Mouse (Mus musculus): ENCODE data around the gene Lrmda. TPM values are rescaled to one million over a fixed set of nuclear protein-coding genes. Genes with fewer than 3 reads are reported as not detected.

Lrmda gene
- polyA plus RNA-seq, 1 experiment from 2014 or later, result 0.53 TPM

DNA sequence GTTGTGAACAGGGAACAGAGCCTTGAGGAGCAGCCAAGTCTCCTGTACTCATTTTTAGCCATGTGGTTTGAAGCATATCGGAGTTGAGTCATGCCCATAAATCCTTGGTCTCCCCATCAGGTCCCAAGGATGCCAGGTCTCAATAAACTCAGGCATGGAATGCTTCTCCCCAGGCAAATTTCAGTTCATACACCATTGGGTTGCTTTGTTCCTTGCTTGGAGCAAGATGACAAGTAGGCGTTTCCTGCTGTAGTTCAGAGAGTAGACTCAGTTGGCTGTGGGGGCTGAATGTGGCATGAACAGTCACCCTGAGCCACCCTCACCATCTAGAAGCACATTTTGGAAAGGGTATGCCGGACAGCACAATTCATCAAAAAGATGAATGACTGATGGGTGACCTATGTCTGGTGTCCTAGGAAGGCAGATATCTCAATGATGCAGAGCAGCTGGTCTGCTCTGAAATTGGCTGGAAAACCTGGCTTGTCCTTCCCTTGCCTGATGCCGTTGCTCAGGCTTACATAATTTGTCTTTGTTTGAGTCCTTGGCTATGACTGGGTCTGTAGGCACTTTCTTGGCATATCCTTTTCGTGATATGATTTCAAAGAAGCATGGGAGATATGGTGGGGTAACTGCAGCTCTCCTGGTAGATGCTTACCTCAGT lies 425.8 kb downstream of the Lrmda start:
- Histone ChIP-seq H3K9ac (ENCODE audit: low read depth, low read length) (no peak overlapping the region), H3K27ac (ENCODE audit: low read depth, low read length) (no peak overlapping the region), H3K36me3 (ENCODE audit: control insufficient read depth, insufficient read depth, low read length) (no peaks in the 10 kb centered on the region), H3K27me3 (ENCODE audit: control insufficient read depth, insufficient read depth, low read length) (no peaks in the 10 kb centered on the region), H3K4me1 (ENCODE audit: control insufficient read depth, insufficient read depth, low read length) (0 out of 2 replicates have a peak, but pooled peaks cover 12% of the 10 kb centered on the region), H3K4me2 (replicated peaks; ENCODE audit: low read depth, low read length) (no peak overlapping the region), H3K4me3 (ENCODE audit: low read length) (no peak overlapping the region), H3K9me3 (ENCODE audit: control insufficient read depth, low read length) (no peaks in the 10 kb centered on the region)
- no peak for ATAC-seq (ENCODE audit: low FRiP score, low TSS enrichment)
- 49% methylated on average over 5 of the region's 5 CpGs for WGBS

DNA sequence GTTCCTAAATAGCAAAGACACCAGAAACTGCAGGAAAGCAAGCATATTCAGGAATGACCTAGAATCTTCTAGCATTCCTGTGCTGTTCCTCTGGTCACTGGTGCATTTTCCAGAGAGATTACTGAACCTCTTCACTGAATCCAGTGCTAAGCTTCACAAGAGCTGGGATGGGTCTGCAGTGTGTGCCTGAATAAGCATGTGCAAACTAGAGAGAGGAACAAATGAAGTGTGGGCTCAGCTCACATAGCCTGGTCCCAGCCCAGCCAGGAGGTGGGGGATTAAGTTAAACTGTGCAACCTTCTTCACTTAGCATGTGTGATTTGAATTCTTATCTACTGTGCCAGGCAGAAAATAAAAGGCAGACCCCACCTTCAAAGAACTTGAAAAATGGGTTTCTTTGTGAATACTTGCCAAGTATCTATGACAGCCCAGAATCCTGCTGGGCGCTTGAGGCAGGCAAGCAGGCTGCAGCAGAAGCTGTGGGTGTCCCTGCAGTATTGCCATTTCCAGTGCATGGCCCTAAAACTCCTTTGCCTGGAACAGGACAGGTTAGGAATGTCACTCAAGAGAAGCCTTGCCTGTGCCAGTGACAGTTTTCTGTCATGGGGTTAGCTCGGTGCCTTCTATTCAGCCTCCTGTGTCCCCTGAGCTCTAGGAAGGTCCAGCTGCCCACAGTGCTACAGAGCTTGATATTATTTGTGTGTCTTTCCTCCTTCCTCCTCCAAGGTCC lies 426.5 kb downstream of the Lrmda start:
- Histone ChIP-seq H3K36me3 (ENCODE audit: control insufficient read depth, insufficient read depth, low read length) (no peaks in the 10 kb centered on the region), H3K27ac (ENCODE audit: low read depth, low read length) (no peak overlapping the region), H3K9me3 (ENCODE audit: control insufficient read depth, low read length) (no peaks in the 10 kb centered on the region), H3K27me3 (ENCODE audit: control insufficient read depth, insufficient read depth, low read length) (no peaks in the 10 kb centered on the region), H3K4me3 (ENCODE audit: low read length) (no peak overlapping the region), H3K9ac (ENCODE audit: low read depth, low read length) (no peak overlapping the region), H3K4me2 (replicated peaks; ENCODE audit: low read depth, low read length) (no peak overlapping the region), H3K4me1 (ENCODE audit: control insufficient read depth, insufficient read depth, low read length) (0 out of 2 replicates have a peak, but pooled peaks cover 6% of the 10 kb centered on the region)
- no peak for ATAC-seq (ENCODE audit: low FRiP score, low TSS enrichment)
- WGBS, result 84% methylated on average over 2 of the region's 2 CpGs

DNA sequence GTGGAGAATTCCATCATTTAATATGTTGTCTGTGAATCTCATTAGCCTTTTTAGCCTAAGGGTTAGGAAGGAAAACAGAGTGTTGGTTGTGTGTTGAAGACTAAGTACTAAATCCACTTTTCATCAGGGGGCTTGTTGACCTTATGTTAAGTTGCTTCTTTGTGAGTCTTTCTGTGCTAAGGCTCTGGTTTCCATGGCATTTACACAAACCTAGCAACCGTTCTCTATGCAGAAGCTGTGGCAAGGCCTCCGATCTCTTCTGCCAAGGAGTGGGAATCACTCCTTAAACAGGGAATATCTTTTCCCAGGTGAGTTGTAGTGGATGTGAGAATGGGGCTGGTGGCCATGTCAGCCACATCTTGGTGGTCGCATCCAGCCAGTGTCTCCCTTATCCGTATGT lies 432.1 kb downstream of the Lrmda start:
- Histone ChIP-seq H3K9ac (ENCODE audit: low read depth, low read length) (no peak overlapping the region), H3K4me2 (replicated peaks; ENCODE audit: low read depth, low read length) (no peak overlapping the region), H3K27ac (ENCODE audit: low read depth, low read length) (no peak overlapping the region), H3K36me3 (ENCODE audit: control insufficient read depth, insufficient read depth, low read length) (no peaks in the 10 kb centered on the region), H3K4me1 (ENCODE audit: control insufficient read depth, insufficient read depth, low read length) (no peaks in the 10 kb centered on the region), H3K27me3 (ENCODE audit: control insufficient read depth, insufficient read depth, low read length) (no peaks in the 10 kb centered on the region), H3K9me3 (ENCODE audit: control insufficient read depth, low read length) (no peaks in the 10 kb centered on the region), H3K4me3 (ENCODE audit: low read length) (no peak overlapping the region)
- 94% methylated on average over 4 of the region's 4 CpGs for WGBS
- ATAC-seq (ENCODE audit: low FRiP score, low TSS enrichment), result no peak

DNA sequence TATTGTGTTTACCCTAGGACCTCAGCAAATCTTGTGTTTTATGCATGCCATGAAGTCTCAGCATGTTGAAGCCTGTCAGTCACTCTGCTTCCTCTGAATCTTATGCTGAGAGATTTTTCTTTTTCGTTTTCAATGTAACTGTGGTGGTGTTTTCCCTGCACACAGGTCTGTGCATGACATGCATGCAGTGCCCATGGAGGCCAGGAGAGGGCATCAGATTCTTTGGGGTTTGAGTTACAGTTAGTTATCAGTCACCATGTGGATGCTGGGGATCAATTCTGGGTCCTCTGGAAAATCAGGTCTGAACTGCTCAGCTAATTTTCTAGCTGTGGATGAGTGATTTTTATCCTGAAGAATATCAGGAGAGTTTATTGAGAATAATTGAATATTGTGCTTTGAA lies 444.8 kb downstream of the Lrmda start:
- Histone ChIP-seq H3K4me2 (replicated peaks; ENCODE audit: low read depth, low read length) (no peak overlapping the region), H3K4me1 (ENCODE audit: control insufficient read depth, insufficient read depth, low read length) (no peaks in the 10 kb centered on the region), H3K27ac (ENCODE audit: low read depth, low read length) (no peak overlapping the region), H3K9ac (ENCODE audit: low read depth, low read length) (no peak overlapping the region), H3K36me3 (ENCODE audit: control insufficient read depth, insufficient read depth, low read length) (no peaks in the 10 kb centered on the region), H3K4me3 (ENCODE audit: low read length) (no peak overlapping the region), H3K27me3 (ENCODE audit: control insufficient read depth, insufficient read depth, low read length) (no peaks in the 10 kb centered on the region), H3K9me3 (ENCODE audit: control insufficient read depth, low read length) (no peaks in the 10 kb centered on the region)
- 72% methylated on average over 1 of the region's 1 CpGs for WGBS
- no peak for ATAC-seq (ENCODE audit: low FRiP score, low TSS enrichment)

DNA sequence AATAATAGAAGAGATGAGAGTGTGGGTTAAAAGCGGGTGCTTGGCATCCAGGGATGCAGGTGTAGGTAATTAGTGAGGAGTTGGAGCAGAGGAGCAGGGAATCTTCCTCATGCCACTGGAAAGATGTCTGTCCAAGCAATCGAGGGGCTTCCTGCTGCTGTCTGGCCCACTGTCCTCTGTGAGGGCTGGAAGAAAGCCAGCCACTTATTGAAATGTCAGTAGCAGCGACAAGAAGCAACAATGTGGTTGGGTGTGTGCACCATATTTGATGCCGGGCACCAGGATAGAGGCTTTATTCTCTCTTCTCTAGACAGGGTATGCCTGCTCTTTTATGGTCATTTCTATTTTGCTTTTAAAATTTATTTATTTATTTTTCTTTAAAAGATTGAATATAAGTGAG lies 451.5 kb downstream of the Lrmda start:
- Histone ChIP-seq H3K4me1 (ENCODE audit: control insufficient read depth, insufficient read depth, low read length) (no peaks in the 10 kb centered on the region; the same call in 1 of the 2 replicates), H3K27me3 (ENCODE audit: control insufficient read depth, insufficient read depth, low read length) (no peaks in the 10 kb centered on the region; the same call in 1 of the 2 replicates)
- 81% methylated on average over 4 of the region's 4 CpGs for WGBS

DNA sequence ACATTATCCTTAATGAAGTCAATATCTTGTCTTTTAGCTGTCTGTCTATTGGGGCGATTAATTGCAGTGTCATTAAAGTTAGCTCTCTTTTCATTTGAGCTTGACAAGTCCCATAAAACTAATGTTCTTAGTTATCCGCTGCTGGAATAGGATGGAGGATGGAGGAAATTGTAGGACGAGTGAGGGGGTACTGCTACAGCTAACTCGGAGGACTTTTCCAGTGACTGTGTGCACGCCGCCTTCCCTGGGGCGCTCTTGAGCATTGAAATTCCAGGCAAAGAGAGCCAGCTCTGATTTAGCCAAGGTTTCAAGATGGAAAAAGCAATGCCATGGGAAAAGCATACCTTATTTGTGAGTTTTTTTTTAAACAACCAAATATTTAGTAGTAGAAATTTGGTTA lies 453.9 kb downstream of the Lrmda start:
- Histone ChIP-seq H3K9ac (ENCODE audit: low read depth, low read length) (no peak overlapping the region), H3K4me1 (ENCODE audit: control insufficient read depth, insufficient read depth, low read length) (no peaks in the 10 kb centered on the region; the same call in 1 of the 2 replicates), H3K4me3 (ENCODE audit: low read length) (no peak overlapping the region), H3K27me3 (ENCODE audit: control insufficient read depth, insufficient read depth, low read length) (no peaks in the 10 kb centered on the region; the same call in 1 of the 2 replicates), H3K27ac (ENCODE audit: low read depth, low read length) (no peak overlapping the region), H3K4me2 (replicated peaks; ENCODE audit: low read depth, low read length) (no peak overlapping the region), H3K36me3 (ENCODE audit: control insufficient read depth, insufficient read depth, low read length) (no peaks in the 10 kb centered on the region), H3K9me3 (ENCODE audit: control insufficient read depth, low read length) (no peaks in the 10 kb centered on the region)
- ATAC-seq (ENCODE audit: low FRiP score, low TSS enrichment), result peak; percentile 83
- WGBS, result 24% methylated on average over 7 of the region's 7 CpGs

More for the DNA sequence above, 451.5 kb downstream of the Lrmda start:
- Histone ChIP-seq H3K4me3 (ENCODE audit: low read length) (no peak overlapping the region), H3K9me3 (ENCODE audit: control insufficient read depth, low read length) (no peaks in the 10 kb centered on the region), H3K27ac (ENCODE audit: low read depth, low read length) (no peak overlapping the region), H3K36me3 (ENCODE audit: control insufficient read depth, insufficient read depth, low read length) (no peaks in the 10 kb centered on the region), H3K4me2 (replicated peaks; ENCODE audit: low read depth, low read length) (no peak overlapping the region), H3K9ac (ENCODE audit: low read depth, low read length) (no peak overlapping the region)
- ATAC-seq (ENCODE audit: low FRiP score, low TSS enrichment), result no peak

DNA sequence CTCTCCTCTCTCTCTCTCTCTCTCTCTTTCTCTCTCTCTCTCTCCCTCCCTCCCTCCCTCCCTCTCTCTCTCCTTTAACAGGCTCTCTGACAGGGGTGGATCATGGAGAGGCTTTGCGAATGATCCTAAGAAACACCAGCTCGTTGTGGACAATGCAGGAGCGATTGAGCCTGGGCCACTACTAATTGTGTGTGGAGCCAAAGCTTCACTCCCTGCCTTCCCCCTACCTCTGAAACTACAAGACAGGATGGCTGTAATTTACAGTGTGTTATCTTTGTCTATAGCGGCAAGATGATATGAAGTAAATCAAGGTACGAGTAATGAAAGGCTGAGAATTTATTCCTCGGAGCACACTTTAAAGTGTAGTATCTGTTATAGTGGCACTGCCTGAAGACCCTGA lies 454.5 kb downstream of the Lrmda start:
- H3K4me1 ChIP-seq (ENCODE audit: control insufficient read depth, insufficient read depth, low read length), result no peaks in the 10 kb centered on the region; the same call in 1 of the 2 replicates
- no peak overlapping the region for H3K4me2 ChIP-seq (replicated peaks; ENCODE audit: low read depth, low read length)
- 0 out of 2 replicates have a peak, but pooled peaks have one; percentile 52 for ATAC-seq (ENCODE audit: low FRiP score, low TSS enrichment)
- WGBS, result 27% methylated on average over 6 of the region's 6 CpGs
- no peak overlapping the region for H3K4me3 ChIP-seq (ENCODE audit: low read length)
- no peak overlapping the region for H3K27ac ChIP-seq (ENCODE audit: low read depth, low read length)
- H3K27me3 ChIP-seq (ENCODE audit: control insufficient read depth, insufficient read depth, low read length), result no peaks in the 10 kb centered on the region; the same call in 1 of the 2 replicates
- H3K36me3 ChIP-seq (ENCODE audit: control insufficient read depth, insufficient read depth, low read length), result no peaks in the 10 kb centered on the region
- H3K9me3 ChIP-seq (ENCODE audit: control insufficient read depth, low read length), result no peaks in the 10 kb centered on the region
- H3K9ac ChIP-seq (ENCODE audit: low read depth, low read length), result no peak overlapping the region

DNA sequence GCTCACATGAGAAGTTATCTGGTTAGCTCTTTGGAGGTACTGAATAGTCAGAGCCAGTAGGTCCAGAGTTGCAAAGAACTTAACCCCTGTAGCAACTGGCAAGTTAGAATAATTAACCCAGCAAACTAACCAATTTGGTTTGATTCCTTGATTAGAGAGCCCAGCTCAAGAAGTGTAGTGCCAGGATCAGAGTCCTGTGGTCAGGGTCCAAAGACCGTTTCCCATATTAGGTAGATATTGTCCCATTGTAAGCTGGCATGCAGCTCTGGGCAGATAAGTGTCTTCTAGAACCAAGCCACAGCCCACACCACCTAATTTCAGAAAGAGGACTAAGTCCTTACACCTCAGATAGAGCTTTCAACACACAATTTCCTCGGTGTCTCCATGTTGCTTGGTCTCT lies 473.8 kb downstream of the Lrmda start:
- H3K4me1 ChIP-seq (ENCODE audit: control insufficient read depth, insufficient read depth, low read length), result no peaks in the 10 kb centered on the region
- H3K9ac ChIP-seq (ENCODE audit: low read depth, low read length), result no peak overlapping the region
- no peaks in the 10 kb centered on the region for H3K27me3 ChIP-seq (ENCODE audit: control insufficient read depth, insufficient read depth, low read length)
- H3K9me3 ChIP-seq (ENCODE audit: control insufficient read depth, low read length), result no peaks in the 10 kb centered on the region
- 89% methylated on average over 2 of the region's 2 CpGs for WGBS
- no peak overlapping the region for H3K4me3 ChIP-seq (ENCODE audit: low read length)
- ATAC-seq (ENCODE audit: low FRiP score, low TSS enrichment), result no peak
- H3K4me2 ChIP-seq (replicated peaks; ENCODE audit: low read depth, low read length), result no peak overlapping the region
- H3K27ac ChIP-seq (ENCODE audit: low read depth, low read length), result no peak overlapping the region
- no peaks in the 10 kb centered on the region for H3K36me3 ChIP-seq (ENCODE audit: control insufficient read depth, insufficient read depth, low read length)

DNA sequence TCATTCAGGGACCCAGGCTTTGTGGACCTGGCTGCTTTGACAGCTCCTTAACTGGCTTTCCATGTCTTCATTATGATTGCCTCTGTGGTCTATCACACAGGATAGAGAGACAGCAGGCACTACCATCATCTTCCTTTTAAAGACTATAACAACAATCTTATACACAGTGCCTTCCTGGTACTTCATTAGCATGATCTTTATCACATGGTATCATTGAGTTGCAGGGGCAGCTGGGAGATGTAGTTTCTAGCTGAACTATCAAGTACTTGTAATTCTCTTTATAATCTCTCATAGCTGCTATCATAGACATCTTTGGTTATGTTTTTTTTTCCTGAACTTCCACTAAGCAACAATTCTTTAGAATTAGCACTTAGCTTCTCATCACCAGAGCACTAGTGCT lies 474.8 kb downstream of the Lrmda start:
- no peak for ATAC-seq (ENCODE audit: low FRiP score, low TSS enrichment)
- H3K27ac ChIP-seq (ENCODE audit: low read depth, low read length), result no peak overlapping the region

More for the DNA sequence above, 474.8 kb downstream of the Lrmda start:
- Histone ChIP-seq H3K9ac (ENCODE audit: low read depth, low read length) (no peak overlapping the region), H3K4me3 (ENCODE audit: low read length) (no peak overlapping the region), H3K36me3 (ENCODE audit: control insufficient read depth, insufficient read depth, low read length) (no peaks in the 10 kb centered on the region), H3K9me3 (ENCODE audit: control insufficient read depth, low read length) (no peaks in the 10 kb centered on the region), H3K27me3 (ENCODE audit: control insufficient read depth, insufficient read depth, low read length) (no peaks in the 10 kb centered on the region), H3K4me2 (replicated peaks; ENCODE audit: low read depth, low read length) (no peak overlapping the region), H3K4me1 (ENCODE audit: control insufficient read depth, insufficient read depth, low read length) (no peaks in the 10 kb centered on the region)

Measured in kidney, embryonic 14.5 days (tissue).